Mouse (Mus musculus) embryonic facial prominence, embryonic 13.5 days (tissue): ENCODE measurements around the gene Dhx57. TPM values are rescaled to one million over a fixed set of nuclear protein-coding genes. Genes with fewer than 3 reads are reported as not detected.
A peak's percentile ranks its signal among the peaks of the same experiment; 100 is the strongest.
"Not testable (repeated sequence)": the region's sequence is repeated elsewhere in the genome, so short reads cannot be mapped to it uniquely, and the experiment has no call there.

ENCODE experiments used
- ATAC-seq: fragments of 200-750 bp; cut with Nextera tagmentation; 2 replicates; pipeline ENCODE4 v1.8.0; 2017; ENCODE audit warnings: low read depth; ENCODE audit not compliant: insufficient number of reproducible peaks, insufficient read depth, low FRiP score, low TSS enrichment
- H3K27ac ChIP-seq: fragments of 300-500 bp; sonication (generic); 2 replicates; pipeline ENCODE4 v1.5.1; 2015; ENCODE audit warnings: moderate library complexity, mild to moderate bottlenecking, inconsistent platforms
- H3K27me3 ChIP-seq: fragments of 300-500 bp; sonication (generic); 2 replicates; pipeline ENCODE4 v1.6.1; 2015; ENCODE audit warnings: mild to moderate bottlenecking, inconsistent platforms
- H3K36me3 ChIP-seq: fragments of 300-500 bp; sonication (generic); 2 replicates; pipeline ENCODE4 v1.6.1; 2015; ENCODE audit warnings: mild to moderate bottlenecking, inconsistent platforms
- H3K4me1 ChIP-seq: fragments of 300-500 bp; sonication (generic); 2 replicates; pipeline ENCODE4 v1.6.1; 2015; ENCODE audit warnings: inconsistent platforms
- H3K4me2 ChIP-seq: fragments of 300-500 bp; sonication (generic); 2 replicates; pipeline ENCODE4 v1.6.1; 2015; ENCODE audit warnings: moderate library complexity, mild to moderate bottlenecking, inconsistent platforms
- H3K4me3 ChIP-seq: fragments of 300-500 bp; sonication (generic); 2 replicates; pipeline ENCODE4 v1.5.1; 2015; ENCODE audit warnings: mild to moderate bottlenecking, inconsistent platforms
- H3K9ac ChIP-seq: fragments of 300-500 bp; sonication (generic); 2 replicates; pipeline ENCODE4 v1.6.1; 2015; ENCODE audit warnings: mild to moderate bottlenecking, inconsistent platforms
- H3K9me3 ChIP-seq: fragments of 300-500 bp; sonication (generic); 2 replicates; pipeline ENCODE4 v1.6.1; 2016; ENCODE audit warnings: inconsistent platforms
- WGBS: fragments of 180-500 bp; shearing (Covaris S2); methylation state at CpG from one replicate; pipeline ENCODE4 v1.1.7; 2015; ENCODE audit warnings: mixed read lengths; 5-methylcytosine and 5-hydroxymethylcytosine counted together
- polyA plus RNA-seq: library from polyadenylated mRNA; unstranded; fragments of >200 nt; fragmentation: Nextera tagmentation; extraction: Ambion mirVana; gene quantifications from 2 replicates; pipeline ENCODE4 v1.2.1, GENCODE M21; 2015

Dhx57 gene
- polyA plus RNA-seq, 1 experiment from 2014 or later = 21.8 TPM

DNA sequence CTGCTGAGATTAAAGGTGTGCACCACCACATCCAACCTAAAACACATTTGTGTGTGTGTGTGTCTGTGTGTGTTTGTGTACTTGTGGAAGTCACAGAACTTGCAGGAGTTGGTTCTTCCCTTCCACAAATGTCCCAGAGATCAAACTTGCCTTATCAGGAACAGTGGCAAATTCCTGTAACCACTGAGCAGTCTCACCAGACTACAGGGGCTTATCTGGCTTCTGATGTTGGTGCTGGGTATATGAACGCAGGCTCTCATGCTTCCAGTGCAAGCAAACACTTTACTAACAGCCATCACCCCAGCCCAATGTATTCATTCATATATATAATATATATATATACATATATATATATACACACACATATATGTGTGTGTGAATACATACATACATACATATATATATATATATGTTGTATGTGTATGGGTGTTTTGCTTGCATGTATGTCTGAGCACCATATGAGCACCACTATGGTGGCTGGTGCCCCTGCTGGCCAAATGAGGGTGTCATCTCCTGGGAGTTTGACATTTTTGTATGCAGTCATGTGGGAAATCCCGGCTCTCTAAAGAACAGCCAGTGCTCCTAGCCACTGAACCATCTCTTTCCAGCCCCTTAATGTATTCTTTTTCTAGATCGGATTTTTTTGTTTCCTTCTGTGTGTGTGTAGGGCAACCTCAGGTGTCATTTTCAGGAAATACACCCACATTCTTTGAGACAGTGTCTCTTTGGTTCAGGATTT lies 68.2 kb downstream of the Dhx57 start:
- Histone ChIP-seq H3K9me3 (no peaks in the 10 kb centered on the region), H3K27ac (no peak overlapping the region), H3K36me3 (no peaks in the 10 kb centered on the region), H3K27me3 (no peaks in the 10 kb centered on the region), H3K4me1 (peaks cover 5% of the 10 kb centered on the region), H3K4me2 (no peak overlapping the region), H3K9ac (no peak overlapping the region), H3K4me3 (no peak overlapping the region)
- WGBS = 69% methylated on average over 3 of the region's 3 CpGs
- no peak; the same call in 1 of the 2 replicates for ATAC-seq

DNA sequence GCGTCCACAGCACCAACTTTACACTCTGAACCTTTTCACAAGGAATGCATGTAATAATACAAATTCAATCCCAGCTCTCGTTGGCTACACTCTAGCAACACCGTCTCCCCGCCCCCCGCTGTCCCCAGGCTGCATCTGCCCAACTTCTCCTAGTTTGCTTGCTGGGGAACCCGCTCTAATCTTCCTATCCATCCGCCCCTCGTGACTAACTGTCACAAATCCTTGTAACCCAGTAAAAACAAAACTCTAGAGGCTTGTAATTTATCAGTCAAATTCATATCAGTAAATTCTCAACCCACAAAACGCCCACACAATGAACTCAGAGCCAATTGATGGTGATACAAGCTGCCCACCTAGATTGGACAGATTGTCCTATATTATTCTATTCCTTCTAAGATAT lies 69.1 kb downstream of the Dhx57 start:
- H3K9me3 ChIP-seq = no peaks in the 10 kb centered on the region
- no peaks in the 10 kb centered on the region for H3K36me3 ChIP-seq
- WGBS = 66% methylated on average over 9 of the region's 9 CpGs
- H3K27ac ChIP-seq = no peak overlapping the region
- ATAC-seq = no peak
- H3K9ac ChIP-seq = no peak overlapping the region
- peaks cover 5% of the 10 kb centered on the region for H3K4me1 ChIP-seq
- no peaks in the 10 kb centered on the region for H3K27me3 ChIP-seq
- no peak overlapping the region for H3K4me2 ChIP-seq
- H3K4me3 ChIP-seq = no peak overlapping the region

DNA sequence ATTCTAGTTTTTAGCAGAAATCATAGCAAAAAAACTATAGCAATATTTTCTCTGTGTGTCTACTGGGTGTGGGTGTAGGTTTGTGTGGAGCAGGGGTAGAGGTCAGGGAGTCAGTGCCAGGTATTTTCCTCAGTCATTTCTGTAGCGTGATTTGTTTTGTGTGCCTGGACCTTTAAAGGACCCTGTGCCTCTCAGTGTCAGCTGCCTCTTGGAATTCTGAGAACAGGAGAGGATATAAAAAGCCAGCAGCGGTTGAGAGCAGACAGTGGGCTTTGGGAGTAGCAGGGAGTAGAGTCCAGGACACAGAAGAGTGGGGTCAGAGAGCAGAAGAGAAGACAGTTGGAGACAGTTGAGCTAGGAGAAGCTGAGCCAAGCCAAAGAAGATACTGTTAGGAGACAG lies 70.1 kb downstream of the Dhx57 start:
- Histone ChIP-seq H3K4me2 (no peak overlapping the region), H3K9me3 (no peaks in the 10 kb centered on the region), H3K4me3 (no peak overlapping the region), H3K27me3 (no peaks in the 10 kb centered on the region), H3K4me1 (peaks cover 4% of the 10 kb centered on the region), H3K36me3 (no peaks in the 10 kb centered on the region), H3K27ac (no peak overlapping the region), H3K9ac (no peak overlapping the region)
- 70% methylated on average over 2 of the region's 2 CpGs for WGBS
- no peak for ATAC-seq

DNA sequence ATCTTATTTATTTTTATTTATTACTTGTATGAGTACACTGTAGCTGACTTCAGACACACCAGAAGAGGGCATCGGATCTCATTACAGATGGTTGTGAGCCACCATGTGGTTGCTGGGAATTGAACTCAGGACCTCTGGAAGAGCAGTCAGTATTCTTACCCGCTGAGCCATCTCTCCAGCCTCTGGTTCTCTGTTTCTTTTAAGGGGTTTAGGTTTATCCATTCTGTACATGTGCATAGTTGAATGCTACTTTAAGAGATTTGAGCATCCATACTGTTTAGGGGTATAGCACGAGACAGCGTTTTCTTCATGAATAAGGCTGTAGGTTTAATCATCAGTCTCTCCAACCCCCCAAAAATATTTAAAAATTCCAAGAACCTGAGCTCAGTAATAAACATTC lies 76.3 kb downstream of the Dhx57 start:
- H3K4me3 ChIP-seq, H3K9me3 ChIP-seq, H3K27ac ChIP-seq, H3K36me3 ChIP-seq, H3K27me3 ChIP-seq, H3K4me1 ChIP-seq, H3K9ac ChIP-seq, H3K4me2 ChIP-seq, ATAC-seq: not testable (repeated sequence)
- 91% methylated on average over 4 of the region's 4 CpGs for WGBS

DNA sequence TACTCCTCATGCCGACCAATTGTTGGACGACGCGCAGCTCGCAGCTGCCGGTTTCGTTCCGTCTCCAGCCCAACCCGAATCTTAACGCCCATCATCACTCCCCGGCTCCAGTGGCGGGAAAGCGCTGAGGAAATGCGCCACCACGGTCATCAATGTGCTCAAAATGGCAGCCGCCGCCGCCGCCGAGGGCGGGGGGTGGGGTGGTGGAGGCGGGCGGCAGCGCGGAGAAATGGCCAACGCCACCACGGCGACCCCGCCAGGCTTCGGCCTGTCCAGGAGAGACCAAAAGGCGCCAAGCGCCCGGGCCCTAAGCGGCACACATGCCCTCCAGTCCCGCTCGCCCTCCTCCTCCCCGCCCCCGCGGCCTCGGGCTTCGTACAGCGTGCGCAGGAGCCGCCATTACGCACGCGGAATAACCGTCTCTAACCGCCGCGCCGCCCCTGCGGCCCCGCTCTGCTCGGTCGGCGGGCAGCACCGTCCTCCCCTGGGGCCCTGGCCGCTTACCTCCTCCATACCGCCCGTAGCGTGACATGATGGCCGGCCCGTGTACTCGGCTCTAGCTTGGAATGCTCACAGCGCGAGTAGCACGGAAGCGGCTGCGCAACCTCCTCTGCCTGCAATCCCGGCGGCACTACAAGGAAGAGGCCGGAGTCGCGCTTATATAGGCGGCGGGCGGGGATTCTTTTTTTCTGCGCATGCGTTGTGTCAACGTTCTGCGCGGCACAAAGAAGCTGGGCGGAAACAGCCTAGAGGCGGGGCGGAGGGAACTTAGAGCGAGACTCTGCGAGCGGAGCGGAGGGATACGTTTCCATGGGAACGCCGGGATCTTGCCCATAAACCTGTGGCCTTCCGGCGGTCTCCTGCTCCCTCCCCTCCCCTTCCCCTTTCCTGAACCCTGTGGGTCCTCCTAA lies 83.3 kb downstream of the Dhx57 start, which contains the start of the genes Srsf7 and Ttc39d:
TSS of gene Srsf7 (minus strand) at position 637 of the 911 bp plus-strand sequence.
TSS of gene Ttc39d (plus strand) at position 790 of the 911 bp plus-strand sequence.
- Histone ChIP-seq H3K9ac (peak within 1 kb of the TSS; percentile 98), H3K4me3 (peak within 1 kb of the TSS; percentile 90), H3K27me3 (no peaks in the 10 kb centered on the region), H3K36me3 (peaks cover 28% of the 10 kb centered on the region), H3K27ac (peak within 1 kb of the TSS; percentile 99), H3K4me1 (peaks cover 9% of the 10 kb centered on the region), H3K4me2 (peak within 1 kb of the TSS; percentile 88), H3K9me3 (no peaks in the 10 kb centered on the region)
- WGBS = under 1% methylated on average over 95 of the region's 95 CpGs
- peak; percentile 90 for ATAC-seq

DNA sequence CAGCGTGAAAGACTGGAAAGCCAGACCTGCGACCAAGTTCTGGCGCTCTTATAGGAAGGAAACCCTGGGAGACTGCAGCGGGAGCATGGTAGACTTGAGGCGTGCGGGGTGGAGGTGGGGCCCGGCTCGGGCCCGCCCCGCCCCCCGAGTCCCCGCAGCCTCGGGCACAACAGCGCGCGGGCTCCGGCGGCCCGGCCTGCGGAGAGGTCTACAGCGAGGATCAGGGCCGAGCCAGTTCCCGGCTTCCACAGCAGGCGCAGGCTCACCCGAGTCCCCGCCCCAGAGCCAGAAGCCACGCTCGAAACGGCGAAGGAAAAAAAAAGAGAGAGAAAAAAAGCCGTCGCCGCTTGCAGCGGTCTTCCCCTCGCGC lies 84.0 kb downstream of the Dhx57 start:
- 0% methylated on average over 36 of the region's 36 CpGs for WGBS
- no peaks in the 10 kb centered on the region for H3K9me3 ChIP-seq
- peak; percentile 65 for ATAC-seq

DNA sequence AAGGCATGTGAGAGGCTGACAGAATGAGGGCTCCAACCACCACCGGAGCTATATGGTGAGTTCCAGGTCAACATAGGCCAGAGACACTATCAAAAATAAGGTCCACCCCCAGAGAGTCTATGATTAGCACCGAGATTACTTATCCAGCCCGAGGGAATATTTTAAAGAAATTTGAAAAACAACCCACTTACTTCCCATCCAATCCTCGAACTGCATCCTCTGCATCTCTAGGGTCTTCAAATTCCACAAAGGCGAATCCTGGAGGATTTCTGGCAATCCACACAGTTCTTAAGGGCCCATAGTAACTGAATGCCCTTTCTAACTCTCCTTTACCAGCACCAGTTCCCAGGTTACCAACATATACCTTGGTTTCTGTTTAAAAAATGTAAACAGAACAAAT lies 84.6 kb downstream of the Dhx57 start:
- Histone ChIP-seq H3K4me2 (peak overlapping the region; percentile 88), H3K9ac (peak overlapping the region; percentile 98), H3K27me3 (no peaks in the 10 kb centered on the region), H3K36me3 (peaks cover 39% of the 10 kb centered on the region), H3K27ac (peak overlapping the region; percentile 99), H3K4me1 (peaks cover 9% of the 10 kb centered on the region), H3K4me3 (peak overlapping the region; percentile 90), H3K9me3 (no peaks in the 10 kb centered on the region)
- WGBS = 14% methylated on average over 5 of the region's 5 CpGs
- ATAC-seq = no peak

More for the DNA sequence above, 84.0 kb downstream of the Dhx57 start:
- H3K36me3 ChIP-seq = peaks cover 35% of the 10 kb centered on the region
- peak overlapping the region; percentile 90 for H3K4me3 ChIP-seq
- H3K27ac ChIP-seq = peak overlapping the region; percentile 99
- H3K9ac ChIP-seq = peak overlapping the region; percentile 98
- H3K4me2 ChIP-seq = peak overlapping the region; percentile 88
- no peaks in the 10 kb centered on the region for H3K27me3 ChIP-seq
- peaks cover 9% of the 10 kb centered on the region for H3K4me1 ChIP-seq

DNA sequence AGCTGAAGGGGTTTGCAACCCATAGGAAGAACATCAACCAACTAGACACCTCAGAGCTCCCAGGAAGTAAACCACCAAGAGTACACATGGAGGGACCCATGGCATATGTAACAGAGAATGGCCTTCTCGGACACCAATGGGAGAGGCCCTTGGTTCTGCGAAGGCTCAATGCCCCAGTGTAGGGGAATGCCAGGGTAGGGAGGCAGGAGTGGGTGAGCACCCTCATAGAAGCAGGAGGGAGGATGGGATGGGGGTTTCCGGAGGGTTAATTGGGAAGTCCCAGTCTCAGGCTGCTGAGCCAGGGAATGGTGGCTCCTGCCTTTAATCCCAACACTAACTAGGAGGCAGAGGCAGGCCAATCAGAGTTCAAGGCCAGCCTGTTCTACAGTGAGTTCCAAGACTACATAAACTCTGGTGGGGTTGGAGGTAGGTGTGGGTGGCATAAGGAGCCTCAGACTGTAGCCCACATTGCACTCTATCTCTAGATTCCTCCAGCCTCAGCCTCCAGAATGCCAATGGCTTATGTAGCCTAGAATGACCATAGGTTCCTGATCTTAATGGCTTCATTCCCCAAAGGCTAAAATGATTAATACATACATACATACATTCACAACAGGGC lies 91.0 kb downstream of the Dhx57 start:
- 87% methylated on average over 3 of the region's 3 CpGs for WGBS
- no peak overlapping the region for H3K4me2 ChIP-seq
- peaks cover 81% of the 10 kb centered on the region for H3K36me3 ChIP-seq
- no peaks in the 10 kb centered on the region for H3K4me1 ChIP-seq
- no peak overlapping the region for H3K4me3 ChIP-seq
- H3K27me3 ChIP-seq = no peaks in the 10 kb centered on the region
- H3K27ac ChIP-seq = no peak overlapping the region
- no peak overlapping the region for H3K9ac ChIP-seq
- no peak for ATAC-seq
- H3K9me3 ChIP-seq = no peaks in the 10 kb centered on the region

DNA sequence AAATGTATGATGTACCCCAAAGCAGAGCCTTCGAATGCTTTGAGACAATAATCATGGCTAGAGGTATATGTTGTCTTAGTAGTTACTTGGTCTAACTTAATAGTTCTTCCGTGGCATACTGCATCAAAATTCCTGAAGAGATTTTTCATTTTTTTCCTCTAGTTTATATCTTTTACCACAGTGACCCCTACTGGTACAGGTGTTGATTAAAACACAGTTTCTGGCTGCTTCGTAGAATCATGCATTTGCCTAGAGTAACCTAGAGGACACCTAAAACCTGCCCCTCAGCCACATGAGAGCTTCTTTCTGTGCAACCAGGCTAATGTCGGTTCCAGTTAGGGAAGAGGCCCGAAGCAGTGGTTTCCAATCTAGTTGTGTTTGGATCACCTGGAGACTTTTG lies 97.2 kb downstream of the Dhx57 start:
- 67% methylated on average over 5 of the region's 5 CpGs for WGBS
- ATAC-seq = no peak
- H3K9me3 ChIP-seq = no peaks in the 10 kb centered on the region

More for the DNA sequence above, 97.2 kb downstream of the Dhx57 start:
- H3K36me3 ChIP-seq = peaks cover 33% of the 10 kb centered on the region
- no peak overlapping the region for H3K4me3 ChIP-seq
- no peak overlapping the region for H3K4me2 ChIP-seq
- H3K4me1 ChIP-seq = no peaks in the 10 kb centered on the region
- H3K27me3 ChIP-seq = no peaks in the 10 kb centered on the region
- H3K27ac ChIP-seq = no peak overlapping the region
- no peak overlapping the region for H3K9ac ChIP-seq
